Mouse (Mus musculus) cortical plate, adult 2 months (tissue): Measurements from ENCODE around the gene Fkbp5.

ENCODE experiments used
- CTCF ChIP-seq: fragments of 200-500 bp; IDR thresholded peaks from 2 replicates; pipeline ENCODE4 v1.5.1; 2011; ENCODE audit warnings: mild to moderate bottlenecking, control low read depth, low read length; ENCODE audit not compliant: insufficient read depth; ENCODE audit errors: extremely low read depth
- POLR2A ChIP-seq: fragments of 200-500 bp; IDR thresholded peaks from 2 replicates; pipeline ENCODE4 v1.6.1; 2011; ENCODE audit warnings: mild to moderate bottlenecking, low read length, control low read depth; ENCODE audit not compliant: insufficient read depth; ENCODE audit errors: extremely low read depth

GRCm38 (mm10) chr17:28524831-28525430 lies 7.6 kb upstream of the Fkbp5 start:
- TF ChIP-seq POLR2A, result no peak
- no peak for TF ChIP-seq CTCF
